Mouse (Mus musculus): ENCODE results near the gene Ptges2.

Gene Ptges2

DNA sequence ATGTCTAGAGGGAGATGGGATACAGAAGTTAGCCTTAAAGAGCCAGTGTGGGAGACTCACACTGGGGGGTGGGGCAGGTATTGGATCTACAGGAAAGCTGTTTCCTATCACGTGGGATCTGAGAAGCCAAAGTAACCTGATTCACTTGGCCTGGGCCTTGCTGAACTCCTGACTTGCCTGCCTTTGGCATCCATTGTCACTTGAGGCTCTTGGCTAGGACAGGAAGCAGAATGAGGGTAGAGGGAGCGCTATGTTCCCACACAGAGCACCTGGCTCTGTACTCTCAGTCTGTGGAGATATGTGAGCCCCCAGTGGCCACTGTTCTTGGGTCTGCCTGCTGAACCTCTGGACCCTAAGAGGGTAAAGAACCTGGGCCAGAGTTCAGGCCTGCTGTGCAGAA, 20.9 kb downstream of the Ptges2 start:
- Histone ChIP-seq H3K36me3 (ENCODE audit: insufficient read depth, low read length) (peaks cover 77% of the 10 kb centered on the region), H3K9me3 (ENCODE audit: low read length) (no peaks in the 10 kb centered on the region), H3K4me1 (replicated peaks; ENCODE audit: low read depth, low read length) (no peaks in the 10 kb centered on the region), H3K27me3 (ENCODE audit: insufficient read depth, low read length) (no peaks in the 10 kb centered on the region), H3K4me3 (replicated peaks; ENCODE audit: low read length) (no peak overlapping the region)
- TF ChIP-seq NANOG (IDR thresholded peaks at IDR 0.05; ENCODE audit: borderline replicate concordance, low read length) (no peak), POU5F1 (IDR thresholded peaks at IDR 0.05; ENCODE audit: borderline replicate concordance, low read length) (no peak), CTCF (conservative IDR thresholded peaks at IDR 0.05; ENCODE audit: low read length) (no peak)

DNA sequence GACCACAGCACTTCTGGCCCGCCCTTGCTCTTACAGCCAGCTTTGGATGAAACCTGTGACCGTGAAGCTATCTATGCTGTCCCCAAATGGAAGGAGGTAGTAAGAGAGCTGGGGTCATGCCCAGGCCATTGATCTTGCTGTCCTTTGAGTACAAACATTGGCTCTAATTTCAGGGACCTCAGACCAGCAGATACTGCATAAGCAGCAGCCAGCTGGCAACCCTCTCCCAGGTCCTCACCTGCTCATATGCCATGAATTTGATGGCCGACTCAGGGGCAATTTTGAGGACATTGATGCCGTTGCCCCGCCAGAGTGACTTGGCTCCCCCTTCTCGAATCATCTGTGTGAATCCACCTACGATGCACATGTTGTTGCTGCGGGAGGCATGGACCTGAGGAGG, 21.8 kb downstream of the Ptges2 start:
- peaks cover 81% of the 10 kb centered on the region for H3K36me3 ChIP-seq (ENCODE audit: insufficient read depth, low read length)
- no peak overlapping the region for H3K4me3 ChIP-seq (replicated peaks; ENCODE audit: low read length)
- H3K27me3 ChIP-seq (ENCODE audit: insufficient read depth, low read length) = no peaks in the 10 kb centered on the region
- TF ChIP-seq CTCF (conservative IDR thresholded peaks at IDR 0.05; ENCODE audit: low read length) (no peak), POU5F1 (IDR thresholded peaks at IDR 0.05; ENCODE audit: borderline replicate concordance, low read length) (no peak), NANOG (IDR thresholded peaks at IDR 0.05; ENCODE audit: borderline replicate concordance, low read length) (no peak)
- no peaks in the 10 kb centered on the region for H3K4me1 ChIP-seq (replicated peaks; ENCODE audit: low read depth, low read length)
- H3K9me3 ChIP-seq (ENCODE audit: low read length) = no peaks in the 10 kb centered on the region

DNA sequence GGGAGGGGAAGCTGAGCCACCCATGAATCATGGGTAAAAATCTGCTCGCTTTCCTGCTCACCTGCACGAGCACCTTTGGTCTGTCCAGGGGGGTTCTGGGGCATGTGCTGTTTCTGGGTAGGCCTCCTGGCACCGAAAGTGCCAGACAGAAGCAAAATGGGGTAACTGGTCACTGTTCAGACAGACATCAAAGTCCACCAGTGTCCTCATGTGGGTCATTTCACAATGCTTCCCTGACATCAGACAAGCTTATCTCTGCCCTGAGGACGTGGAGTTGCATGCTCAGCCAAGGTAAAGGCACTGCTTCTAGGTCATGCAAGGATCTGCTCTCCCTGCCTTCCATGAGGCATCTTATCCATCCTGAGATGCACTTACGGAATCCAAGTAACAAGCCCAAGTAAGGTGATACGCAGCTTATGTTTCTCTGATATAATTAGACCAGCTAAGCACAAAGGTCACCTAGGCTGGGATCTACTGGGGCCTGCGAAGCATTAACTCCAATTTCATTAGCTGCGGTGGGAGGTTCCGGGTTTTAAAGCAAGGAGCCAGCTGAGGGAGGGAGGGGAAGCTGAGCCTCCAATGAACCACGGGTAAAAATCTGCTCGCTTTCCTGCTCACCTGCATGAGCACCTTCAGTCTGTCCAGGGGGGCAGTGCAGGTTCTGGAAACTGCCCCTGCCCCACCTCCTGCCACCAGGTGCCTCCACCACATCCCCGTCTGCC, 22.9 kb downstream of the Ptges2 start:
- Histone ChIP-seq H3K36me3 (ENCODE audit: insufficient read depth, low read length) (peaks cover 81% of the 10 kb centered on the region), H3K27me3 (ENCODE audit: insufficient read depth, low read length) (no peaks in the 10 kb centered on the region)
- TF ChIP-seq CTCF (conservative IDR thresholded peaks at IDR 0.05; ENCODE audit: low read length) (no peak), POU5F1 (IDR thresholded peaks at IDR 0.05; ENCODE audit: borderline replicate concordance, low read length) (no peak), NANOG (IDR thresholded peaks at IDR 0.05; ENCODE audit: borderline replicate concordance, low read length) (no peak)

DNA sequence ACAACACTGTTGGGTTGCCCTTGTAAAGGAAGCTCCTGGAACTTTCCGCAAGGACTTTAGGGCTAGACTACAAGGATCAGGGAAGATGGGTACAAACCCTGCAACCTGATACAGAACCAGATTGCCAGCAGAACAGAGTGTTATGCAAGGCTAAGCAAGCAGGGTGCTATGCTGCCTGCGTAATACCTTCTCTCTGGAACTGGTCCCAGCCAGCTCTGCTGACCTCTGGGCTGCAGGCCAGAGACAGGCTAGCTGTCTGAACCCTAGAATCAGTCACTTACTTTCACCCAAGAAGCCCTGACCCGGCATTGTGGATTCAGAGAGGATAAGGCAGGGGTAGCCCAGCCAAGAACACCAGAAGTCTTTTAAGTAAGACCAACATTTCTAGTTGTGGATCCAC, 23.7 kb downstream of the Ptges2 start:
- H3K9me3 ChIP-seq (ENCODE audit: low read length) = no peaks in the 10 kb centered on the region
- H3K36me3 ChIP-seq (ENCODE audit: insufficient read depth, low read length) = peaks cover 76% of the 10 kb centered on the region
- TF ChIP-seq CTCF (conservative IDR thresholded peaks at IDR 0.05; ENCODE audit: low read length) (no peak), NANOG (IDR thresholded peaks at IDR 0.05; ENCODE audit: borderline replicate concordance, low read length) (no peak), POU5F1 (IDR thresholded peaks at IDR 0.05; ENCODE audit: borderline replicate concordance, low read length) (no peak)
- peaks cover 15% of the 10 kb centered on the region for H3K4me1 ChIP-seq (replicated peaks; ENCODE audit: low read depth, low read length)
- H3K4me3 ChIP-seq (replicated peaks; ENCODE audit: low read length) = no peak overlapping the region
- no peaks in the 10 kb centered on the region for H3K27me3 ChIP-seq (ENCODE audit: insufficient read depth, low read length)

More for the DNA sequence above, 22.9 kb downstream of the Ptges2 start:
- H3K9me3 ChIP-seq (ENCODE audit: low read length) = no peaks in the 10 kb centered on the region
- H3K4me1 ChIP-seq (replicated peaks; ENCODE audit: low read depth, low read length) = peaks cover 8% of the 10 kb centered on the region
- H3K4me3 ChIP-seq (replicated peaks; ENCODE audit: low read length) = no peak overlapping the region

DNA sequence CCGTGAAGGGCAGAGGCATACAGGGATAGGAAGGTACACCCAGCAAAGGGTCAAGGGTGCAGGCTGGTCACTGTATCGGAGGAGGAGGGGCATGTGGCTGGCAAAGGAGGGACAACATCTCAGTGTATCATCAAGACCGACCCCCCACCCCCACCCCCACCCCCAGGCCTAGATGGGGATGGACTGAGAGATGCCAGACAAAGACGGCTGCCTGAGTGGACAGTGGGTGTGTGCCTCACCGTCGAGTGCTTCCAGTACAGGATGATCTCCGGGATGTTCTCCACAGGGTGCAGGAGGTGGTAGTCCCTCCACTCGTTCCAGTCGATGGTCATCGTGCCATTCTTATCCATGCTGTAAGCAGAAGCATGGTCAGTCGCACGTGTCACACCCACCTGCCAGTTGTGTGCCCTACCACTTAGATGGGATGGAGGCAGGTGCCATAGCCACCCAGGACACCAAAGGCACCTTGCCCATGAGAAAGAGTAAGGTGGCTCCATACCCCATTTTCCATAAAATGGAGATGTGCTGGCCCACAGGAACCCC, 24.4 kb downstream of the Ptges2 start:
- Histone ChIP-seq H3K4me3 (replicated peaks; ENCODE audit: low read length) (no peak overlapping the region), H3K4me1 (replicated peaks; ENCODE audit: low read depth, low read length) (peaks cover 23% of the 10 kb centered on the region), H3K36me3 (ENCODE audit: insufficient read depth, low read length) (peaks cover 68% of the 10 kb centered on the region), H3K9me3 (ENCODE audit: low read length) (no peaks in the 10 kb centered on the region), H3K27me3 (ENCODE audit: insufficient read depth, low read length) (no peaks in the 10 kb centered on the region)
- TF ChIP-seq NANOG (IDR thresholded peaks at IDR 0.05; ENCODE audit: borderline replicate concordance, low read length) (no peak), CTCF (conservative IDR thresholded peaks at IDR 0.05; ENCODE audit: low read length) (no peak), POU5F1 (IDR thresholded peaks at IDR 0.05; ENCODE audit: borderline replicate concordance, low read length) (no peak)

DNA sequence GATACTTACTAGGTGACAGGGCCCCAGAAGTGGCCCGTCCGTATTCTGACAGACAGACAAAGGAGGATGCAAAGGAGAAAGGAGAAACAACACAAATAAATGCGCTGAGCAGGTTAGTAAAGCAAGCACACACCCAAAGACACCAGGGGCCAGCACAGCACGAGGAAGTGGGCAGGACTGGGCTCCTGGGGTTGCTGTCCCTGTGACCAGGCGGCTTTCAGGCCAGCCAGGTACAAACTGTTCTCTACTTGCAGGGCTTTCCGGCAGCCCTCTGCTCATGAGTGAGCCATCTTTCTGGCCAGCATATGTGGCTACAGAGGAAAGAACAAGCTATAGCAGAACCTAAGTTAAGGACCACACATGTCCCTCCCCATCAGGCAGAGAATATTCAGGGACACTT, 25.0 kb downstream of the Ptges2 start:
- no peaks in the 10 kb centered on the region for H3K27me3 ChIP-seq (ENCODE audit: insufficient read depth, low read length)
- TF ChIP-seq CTCF (conservative IDR thresholded peaks at IDR 0.05; ENCODE audit: low read length) (no peak), POU5F1 (IDR thresholded peaks at IDR 0.05; ENCODE audit: borderline replicate concordance, low read length) (no peak), NANOG (IDR thresholded peaks at IDR 0.05; ENCODE audit: borderline replicate concordance, low read length) (no peak)
- no peaks in the 10 kb centered on the region for H3K9me3 ChIP-seq (ENCODE audit: low read length)
- no peak overlapping the region for H3K4me3 ChIP-seq (replicated peaks; ENCODE audit: low read length)
- peaks cover 63% of the 10 kb centered on the region for H3K36me3 ChIP-seq (ENCODE audit: insufficient read depth, low read length)
- peaks cover 23% of the 10 kb centered on the region for H3K4me1 ChIP-seq (replicated peaks; ENCODE audit: low read depth, low read length)

DNA sequence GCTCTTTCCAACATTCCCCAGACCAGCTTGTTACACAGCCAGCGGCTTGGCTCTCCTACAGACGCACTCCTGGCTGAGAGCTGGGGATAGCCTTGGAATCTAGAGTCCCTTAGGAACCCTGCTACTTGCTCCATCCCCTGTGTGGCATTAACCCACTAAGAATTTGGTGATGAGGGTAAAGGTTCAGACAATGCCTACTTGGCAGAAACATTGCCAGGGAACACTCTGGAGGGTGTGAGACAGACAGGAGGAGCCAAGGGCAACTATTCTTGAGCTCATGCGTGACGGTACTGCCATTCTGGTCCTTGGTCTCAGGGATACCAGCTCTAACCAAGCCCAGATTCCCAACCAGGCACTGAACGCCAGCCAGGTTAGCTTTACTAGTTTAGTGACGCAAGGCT, 26.2 kb downstream of the Ptges2 start:
- H3K36me3 ChIP-seq (ENCODE audit: insufficient read depth, low read length) = peaks cover 51% of the 10 kb centered on the region
- H3K4me1 ChIP-seq (replicated peaks; ENCODE audit: low read depth, low read length) = peaks cover 28% of the 10 kb centered on the region
- no peaks in the 10 kb centered on the region for H3K9me3 ChIP-seq (ENCODE audit: low read length)
- no peak for TF ChIP-seq POU5F1 (IDR thresholded peaks at IDR 0.05; ENCODE audit: borderline replicate concordance, low read length)
- TF ChIP-seq CTCF (conservative IDR thresholded peaks at IDR 0.05; ENCODE audit: low read length) = no peak
- no peak for TF ChIP-seq NANOG (IDR thresholded peaks at IDR 0.05; ENCODE audit: borderline replicate concordance, low read length)
- H3K27me3 ChIP-seq (ENCODE audit: insufficient read depth, low read length) = no peaks in the 10 kb centered on the region
- H3K4me3 ChIP-seq (replicated peaks; ENCODE audit: low read length) = no peak overlapping the region

DNA sequence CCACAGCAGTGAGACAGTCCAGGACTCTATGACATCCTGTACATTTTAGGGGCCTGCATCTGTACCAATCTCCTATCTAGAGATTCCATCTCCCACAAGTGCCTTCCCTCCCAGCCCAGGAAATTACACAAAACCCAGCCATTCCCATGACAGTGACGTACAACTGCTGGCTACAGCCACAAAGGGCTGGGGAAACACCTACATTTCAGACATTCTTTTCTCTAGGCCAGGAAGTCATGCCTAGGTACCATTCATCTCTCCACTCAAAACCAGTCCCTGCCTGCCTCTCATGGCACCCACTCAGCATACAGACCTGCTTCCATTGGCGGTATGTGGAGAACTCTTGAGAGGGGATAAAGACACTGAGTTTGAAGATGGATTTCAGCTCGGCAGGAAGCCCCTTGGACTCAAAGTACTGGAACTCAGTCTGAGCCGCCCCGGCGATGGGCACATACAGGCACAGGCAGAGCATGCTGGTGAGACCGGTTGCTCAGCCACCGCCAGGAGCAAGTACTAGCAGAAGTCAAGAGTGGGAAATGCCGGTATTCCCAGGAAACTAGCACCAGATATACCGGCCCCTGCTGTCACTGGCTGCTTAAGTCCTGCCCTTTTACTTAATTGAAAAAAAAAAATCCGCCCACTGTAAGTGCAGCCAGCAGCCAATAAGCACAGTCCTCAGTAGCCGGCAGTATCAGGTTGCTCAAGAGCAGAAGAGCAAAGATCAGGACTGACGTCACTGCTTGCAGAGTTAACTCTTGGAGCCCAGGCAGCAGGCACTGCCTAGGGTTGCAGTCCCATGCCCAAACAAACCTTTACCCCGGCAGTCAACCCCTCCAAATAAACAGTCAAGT, 28.0 kb downstream of the Ptges2 start:
- Histone ChIP-seq H3K36me3 (ENCODE audit: insufficient read depth, low read length) (peaks cover 39% of the 10 kb centered on the region), H3K27me3 (ENCODE audit: insufficient read depth, low read length) (no peaks in the 10 kb centered on the region), H3K9me3 (ENCODE audit: low read length) (no peaks in the 10 kb centered on the region), H3K4me3 (replicated peaks; ENCODE audit: low read length) (peak overlapping the region; percentile 68), H3K4me1 (replicated peaks; ENCODE audit: low read depth, low read length) (peaks cover 42% of the 10 kb centered on the region)
- TF ChIP-seq NANOG (IDR thresholded peaks at IDR 0.05; ENCODE audit: borderline replicate concordance, low read length) (no peak), POU5F1 (IDR thresholded peaks at IDR 0.05; ENCODE audit: borderline replicate concordance, low read length) (no peak), CTCF (conservative IDR thresholded peaks at IDR 0.05; ENCODE audit: low read length) (no peak)

Measured in E14TG2a.4 (cell line).